ENCODE assay signal across 22 mouse cellular contexts in genomic region chr2:38380136-38381083, GRCm38 (mm10). TPM values are rescaled to one million over a fixed set of nuclear protein-coding genes. Genes with fewer than 3 reads are reported as not detected.
"Had no signal": no experiment of that assay in that cellular context is flagged by ENCODE, and none has a peak within 500 bp of the region (broad histone marks: within the 10 kb centered on the region; RNA-seq: fewer than 3 reads in every experiment).

No protein-coding gene starts in this region.

- H3K36me3 ChIP-seq: midbrain, embryonic 10.5 days; midbrain, embryonic 12.5 days; neural tube, embryonic 13.5 days; neural tube, embryonic 15.5 days had no signal

- H3K9ac ChIP-seq: lung, embryonic 14.5 days; midbrain, embryonic 12.5 days; neural tube, embryonic 15.5 days had no signal

- DNase-seq: lung, adult 18-20 months; lung, embryonic 14.5 days; lung, postnatal 10 days; lung, postnatal 4 days; midbrain, embryonic 14.5 days; retina, postnatal 1 day; right cerebral cortex, adult 18-20 months; right cerebral cortex, postnatal 25 days; right cerebral cortex, postnatal 4 days; spleen, adult 18-20 months; thymus, adult 2 months; thymus, postnatal 25 days; thymus, postnatal 4 days had no signal

- H3K9me3 ChIP-seq: midbrain, embryonic 10.5 days; midbrain, embryonic 12.5 days; neural tube, embryonic 13.5 days; neural tube, embryonic 15.5 days had no signal

- H3K4me2 ChIP-seq: lung, embryonic 14.5 days had no signal

- H3K27ac ChIP-seq: midbrain, embryonic 10.5 days; midbrain, embryonic 12.5 days; neural tube, embryonic 13.5 days; neural tube, embryonic 15.5 days had no signal

- H3K4me3 ChIP-seq: myocyte; neural tube, embryonic 13.5 days; neural tube, embryonic 15.5 days had no signal

RNA-seq across cellular contexts. Expression of gene Lhx2, which starts 41.3 kb away (rescaled TPM):
- total RNA-seq: megakaryocyte-erythroid progenitor cell, adult 5-6 weeks had no signal
- polyA plus RNA-seq: lung, embryonic 16.5 days; stomach, embryonic 14.5 days; urinary bladder, adult 2 months had no signal
